Mouse (Mus musculus): ENCODE measurements at regions not wholly inside any gene's neighbourhood (a gene's known extent, or its start where the extent isn't known, plus 50 kb on each side); places are given as distances from the start of the nearest gene placed in this dataset.

- TF ChIP-seq CTCF (IDR thresholded peaks at IDR 0.05; ENCODE audit: low read depth) (no peak), EP300 (IDR thresholded peaks at IDR 0.05; ENCODE audit: low read depth) (no peak)
Measured at GRCm38 (mm10) chr4:89053606-89054005, 83.3 kb upstream of the Mtap start.
